Mouse (Mus musculus): ENCODE results near the gene Fam227b. TPM values are rescaled to one million over a fixed set of nuclear protein-coding genes. Genes with fewer than 3 reads are reported as not detected.

Fam227b gene
- total RNA-seq (2021): not detected in 2 replicates
- long read RNA-seq, partial matches to known transcripts: 0 of 1 reads
- long read RNA-seq, other reads (novel, unspliced or antisense): 1 of 1 reads

- DNase-seq: peak; percentile 99
Observed at GRCm38 (mm10) chr2:126151855-126152571, at the start of gene Fam227b, which contains the start of gene Dtwd1. Fam227b (minus strand) TSS chr2:126152004. Dtwd1 (plus strand) TSS chr2:126152141.

DNA sequence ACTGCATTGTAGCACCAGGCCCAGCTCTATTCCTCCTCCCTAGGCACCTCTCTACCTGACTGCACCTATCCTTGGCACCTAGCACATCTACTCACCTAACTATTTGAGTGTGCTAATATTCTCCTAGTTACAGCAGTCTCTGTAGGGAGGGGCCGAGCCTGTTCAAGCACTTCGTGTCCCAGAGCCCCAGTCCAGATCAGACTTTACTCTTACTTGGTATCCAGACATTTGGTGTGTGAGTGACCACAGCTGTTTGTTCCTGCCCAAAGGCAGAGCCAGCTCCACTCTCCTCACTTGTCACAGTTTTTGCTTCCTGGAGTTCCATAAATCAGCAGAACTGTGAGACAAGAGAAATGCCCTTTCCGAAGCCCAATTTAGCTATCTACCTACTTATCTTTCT is 47.2 kb upstream of the Fam227b start:
- no peak for DNase-seq

DNA sequence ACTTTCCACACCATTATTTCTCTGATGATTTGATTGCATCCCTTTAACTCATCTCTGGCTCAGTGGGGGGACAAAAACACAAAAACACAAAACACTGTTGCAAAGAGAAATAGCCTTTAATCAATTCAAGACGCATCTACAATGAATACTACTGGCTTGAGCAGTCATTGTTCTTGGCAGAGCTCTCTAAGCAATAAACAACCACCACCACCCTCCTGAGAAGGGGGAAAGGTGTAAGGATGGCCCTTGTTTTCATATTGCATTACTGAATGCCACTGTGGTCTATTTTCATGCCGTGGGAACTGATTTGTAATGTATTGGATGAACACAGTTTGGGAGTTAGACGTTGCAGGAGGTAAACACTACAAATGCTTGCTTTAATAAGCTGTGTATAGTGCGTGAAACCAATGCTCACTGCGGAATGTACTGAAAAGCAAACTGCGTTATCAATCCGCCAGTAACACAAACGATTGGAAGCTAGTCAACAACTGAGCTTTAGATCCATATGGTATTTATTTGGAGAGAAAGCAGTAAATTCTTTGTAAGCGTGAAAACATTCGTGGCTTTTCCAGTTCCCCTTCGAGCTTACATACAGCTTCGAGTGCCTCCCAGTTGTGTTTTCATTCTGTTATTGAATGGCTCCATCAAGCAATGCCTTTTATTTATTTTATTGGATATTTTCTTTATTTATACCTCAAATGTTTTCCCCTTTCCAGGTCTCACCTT is 44.0 kb upstream of the Fam227b start:
- no peak for DNase-seq

DNA sequence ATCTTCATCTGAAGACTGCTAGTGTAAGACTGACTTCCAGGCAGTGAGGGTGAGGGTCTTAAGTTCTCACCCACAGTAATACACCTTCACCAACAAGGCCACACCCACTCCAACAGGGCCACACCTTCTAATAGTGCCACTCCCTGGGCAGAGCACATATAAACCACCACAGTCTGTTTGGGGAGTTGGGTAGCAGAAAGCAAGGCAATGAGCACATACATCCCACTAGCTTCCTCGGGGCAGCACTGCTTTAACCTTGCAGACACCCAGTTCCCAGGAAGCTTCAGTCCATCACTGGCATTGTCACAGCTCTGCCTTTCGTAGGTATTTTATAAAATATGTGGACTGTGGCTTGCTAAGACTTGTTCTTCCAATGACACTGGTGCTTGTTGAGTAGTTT is 40.3 kb upstream of the Fam227b start:
- DNase-seq: no peak

- DNase-seq: no peak
Observed at GRCm38 (mm10) chr2:126191306-126191705, 39.5 kb upstream of the Fam227b start.

DNA sequence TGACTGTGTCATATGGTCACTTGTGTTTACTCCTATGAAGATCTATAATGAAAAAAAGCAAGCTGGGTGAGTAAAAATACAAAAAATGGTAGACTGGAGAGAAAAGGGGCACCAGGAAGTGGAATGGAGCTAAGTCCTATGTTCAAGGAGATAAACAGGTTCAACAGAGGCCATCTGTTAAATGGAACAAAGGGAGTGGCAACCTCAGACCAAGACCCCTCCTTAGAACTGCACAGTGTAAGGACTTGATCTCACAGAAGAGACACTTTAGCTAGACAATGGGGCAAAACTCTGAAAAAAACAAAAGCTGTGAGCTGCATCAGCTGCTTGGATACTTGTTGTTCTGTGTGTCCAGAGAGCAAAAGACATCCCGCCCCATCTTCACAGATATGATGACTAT is 19.6 kb upstream of the Fam227b start:
- no peak for DNase-seq

DNA sequence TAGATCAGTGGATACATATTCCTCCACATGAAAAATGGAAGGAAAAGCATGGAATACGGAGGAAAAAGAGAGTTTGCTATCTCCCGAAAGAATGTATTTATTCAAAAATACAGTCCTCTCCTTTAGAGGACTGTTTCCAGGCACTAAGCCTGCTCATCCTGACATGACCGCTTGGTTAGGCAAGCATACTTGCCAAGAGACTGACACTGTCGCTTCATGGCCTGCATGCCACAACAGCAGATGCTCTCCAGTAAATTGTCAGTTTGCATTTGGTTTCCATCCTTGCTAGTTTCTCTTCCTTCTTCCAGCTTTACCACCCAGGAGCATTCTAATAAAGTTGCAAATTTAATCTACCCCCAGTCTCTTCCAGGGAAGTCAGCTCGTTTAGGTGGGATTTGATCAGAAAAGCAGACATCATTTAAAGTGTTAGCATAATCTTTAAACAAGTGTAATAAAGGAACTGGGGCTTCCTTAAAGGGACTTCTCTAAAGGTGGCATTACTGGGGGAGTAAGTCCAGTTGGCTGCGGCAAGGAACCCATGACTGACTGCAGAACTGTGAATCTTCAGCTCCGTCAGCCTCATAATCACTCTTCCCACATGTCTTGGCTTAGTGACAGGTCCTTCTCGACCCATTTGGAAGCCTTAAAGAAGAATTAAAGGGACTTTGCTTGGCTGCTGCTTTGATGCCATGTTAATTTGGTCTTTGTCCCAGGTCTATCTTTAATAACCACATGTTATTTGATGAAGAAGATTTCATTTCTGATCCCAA is 15.2 kb upstream of the Fam227b start:
- DNase-seq: no peak

DNA sequence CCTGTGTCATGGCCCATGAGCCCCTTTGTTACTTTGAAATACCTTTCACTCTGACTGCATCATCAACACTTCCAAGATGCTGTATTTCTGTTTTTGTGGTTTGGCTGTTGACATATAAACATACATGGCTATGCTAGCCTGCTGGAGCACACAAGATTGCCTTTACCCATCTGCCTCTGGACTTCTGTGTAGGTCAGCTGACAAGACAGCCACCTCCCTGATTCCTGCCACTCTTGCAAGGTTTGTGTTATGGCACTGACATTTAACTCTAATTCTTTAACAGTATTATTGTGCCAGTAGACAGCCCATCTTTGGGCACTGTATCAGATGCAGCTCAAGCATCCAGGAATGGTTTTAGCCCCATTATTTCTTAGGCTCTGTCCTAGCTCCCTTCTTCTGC is 14.5 kb upstream of the Fam227b start:
- no peak for DNase-seq

GRCm38 (mm10) chr2:126165277-126166018 is 13.6 kb upstream of the Fam227b start:
- DNase-seq: no peak

DNA sequence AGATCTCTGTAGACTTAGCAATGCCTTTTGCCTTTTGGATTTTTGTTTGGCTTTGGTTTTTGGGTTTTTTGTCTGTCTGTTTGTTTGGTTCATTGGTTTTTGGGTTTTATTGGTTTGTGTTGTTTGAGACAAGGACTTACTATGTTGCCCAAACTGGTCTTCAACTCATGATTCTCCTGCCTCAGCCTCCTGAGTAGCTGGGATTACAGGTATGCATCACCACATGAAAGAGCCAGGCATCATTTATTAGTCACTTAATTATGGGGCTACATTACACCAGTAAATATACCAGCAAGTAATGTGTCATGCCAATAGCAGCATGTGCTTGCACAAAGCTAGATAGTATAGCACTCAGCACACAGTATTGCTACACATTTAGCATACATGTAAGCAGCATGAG is 4.1 kb downstream of the Fam227b start:
- no peak for DNase-seq

DNA sequence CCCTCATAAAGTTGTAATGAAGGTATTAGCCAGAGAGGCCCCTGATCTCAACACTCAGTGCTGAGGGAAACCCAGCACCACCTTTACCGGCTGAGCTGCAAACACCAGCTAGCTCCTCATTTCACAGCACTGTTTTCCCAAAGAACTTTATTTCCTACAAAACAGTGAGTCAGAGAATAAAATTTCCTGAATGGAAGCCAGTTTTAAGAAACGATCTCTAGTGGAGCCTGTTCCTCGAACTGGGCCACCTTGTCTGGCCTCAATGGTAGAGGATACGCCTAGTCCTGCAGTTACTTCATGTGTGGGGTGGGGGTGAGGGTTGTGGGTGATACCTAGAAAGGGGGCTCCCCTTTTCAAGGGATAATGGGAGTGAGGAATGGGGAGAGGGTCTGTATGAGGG is 57.2 kb downstream of the Fam227b start:
- DNase-seq: no peak

GRCm38 (mm10) chr2:126090432-126090831 is 61.4 kb downstream of the Fam227b start:
- no peak for DNase-seq

GRCm38 (mm10) chr2:126086187-126086586 is 65.6 kb downstream of the Fam227b start:
- DNase-seq: no peak

DNA sequence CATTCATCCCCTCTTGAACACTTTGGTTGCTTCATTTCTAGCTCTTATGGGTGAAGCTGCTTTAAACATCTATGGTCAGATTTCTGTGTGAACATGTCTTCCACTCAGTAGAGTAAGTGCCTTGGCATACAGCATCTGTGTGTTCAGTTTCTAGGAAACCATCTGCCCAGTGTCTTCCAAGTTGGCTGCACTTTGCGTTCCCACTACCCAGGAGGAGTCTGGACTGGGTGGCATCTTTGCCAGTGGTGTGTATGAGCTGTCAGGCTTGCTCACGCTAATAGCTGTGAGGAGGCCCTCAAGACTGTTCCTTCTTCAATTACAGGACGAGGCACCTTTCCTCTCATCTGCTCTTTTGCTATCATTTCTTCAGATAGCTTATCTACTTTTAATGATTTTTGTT is 67.5 kb downstream of the Fam227b start:
- DNase-seq: no peak

- no peak for DNase-seq
Observed at GRCm38 (mm10) chr2:126079086-126079485, 72.7 kb downstream of the Fam227b start.

DNA sequence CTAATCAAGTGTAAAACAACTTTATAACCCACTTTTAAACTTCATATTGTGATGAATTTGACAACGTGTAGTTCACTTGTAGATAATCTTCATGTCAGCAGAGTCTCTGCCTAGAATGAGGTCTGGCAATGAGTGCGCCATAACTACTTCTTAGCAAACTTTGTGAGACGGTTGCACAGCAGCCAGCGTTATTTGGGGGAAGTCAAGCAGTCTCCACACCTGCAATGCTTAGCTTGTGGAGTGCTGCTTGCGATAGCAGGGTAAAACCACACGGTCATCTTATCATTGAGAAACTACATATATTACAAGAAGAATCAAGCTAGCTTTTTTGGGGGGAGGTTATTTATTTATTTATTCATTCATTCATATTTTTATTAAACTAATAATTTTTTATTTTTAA is 75.3 kb downstream of the Fam227b start:
- DNase-seq: no peak

DNA sequence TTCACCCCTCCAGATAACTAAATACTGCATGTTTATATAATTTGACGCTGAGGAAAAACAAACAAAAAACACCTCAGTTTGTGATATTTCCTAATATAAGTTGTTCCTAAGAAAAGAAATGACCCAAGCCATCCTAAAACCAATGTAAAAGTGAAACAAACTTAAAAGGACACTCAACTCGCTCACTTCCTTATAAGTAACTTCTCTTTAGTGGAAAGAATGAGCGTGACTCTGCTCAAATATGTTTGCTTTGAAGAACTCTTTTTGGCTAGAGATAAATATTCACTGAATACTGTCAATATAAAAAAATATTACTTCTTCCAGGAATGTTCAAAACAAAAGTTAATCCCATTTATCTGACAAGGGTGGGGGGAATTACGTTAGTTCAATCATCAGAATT is 78.1 kb downstream of the Fam227b start:
- no peak for DNase-seq

- no peak for DNase-seq
Observed at GRCm38 (mm10) chr2:126069740-126070139, 82.1 kb downstream of the Fam227b start.

DNA sequence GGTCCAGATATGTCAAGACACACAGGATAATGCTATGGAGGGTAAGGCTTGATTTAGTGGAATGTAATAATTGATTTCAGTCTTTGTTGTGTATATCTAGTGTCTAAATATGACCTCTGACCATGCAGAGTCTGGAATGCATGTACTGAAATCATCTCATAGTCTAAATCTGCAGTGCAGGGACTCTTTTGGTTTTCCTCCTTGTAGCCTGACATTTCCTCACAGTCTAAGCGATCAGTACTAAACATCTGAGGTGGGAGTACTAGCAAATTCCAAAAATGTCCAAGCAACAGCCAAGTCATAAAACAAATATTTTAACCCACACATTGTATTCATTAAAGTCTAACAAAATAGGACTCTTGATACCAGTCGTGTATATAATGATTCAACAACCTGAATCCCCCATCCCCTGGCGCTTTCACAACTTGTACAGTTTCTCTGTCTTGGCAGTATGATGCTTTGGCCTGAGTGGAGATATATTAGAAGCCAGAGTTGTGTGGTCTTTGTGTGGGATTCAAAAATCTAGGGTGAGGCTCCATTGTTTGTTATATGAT is 86.4 kb downstream of the Fam227b start:
- DNase-seq: no peak

GRCm38 (mm10) chr2:126064814-126065213 is 87.0 kb downstream of the Fam227b start:
- no peak for DNase-seq

DNA sequence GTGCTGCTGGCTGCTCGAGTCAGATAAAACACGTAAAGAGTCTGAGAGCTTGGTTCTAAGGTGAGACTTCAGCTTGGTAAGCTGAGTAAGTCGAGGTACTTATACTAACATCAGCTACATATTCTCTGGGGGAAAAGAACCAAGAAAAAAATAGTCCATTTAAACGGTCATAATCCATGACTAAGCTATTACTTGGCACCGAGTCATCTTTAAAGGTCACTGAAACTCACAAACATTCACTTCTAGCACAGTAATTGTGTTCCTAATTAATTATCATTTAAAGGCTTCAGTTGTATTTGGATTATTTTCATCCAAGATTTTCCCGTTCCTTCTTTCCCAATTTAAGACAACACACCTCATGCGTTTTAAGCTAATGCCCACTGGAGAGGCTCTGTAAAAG is 88.9 kb downstream of the Fam227b start:
- no peak for DNase-seq

All from adrenal gland, postnatal 25 days (tissue).